Mouse (Mus musculus): ENCODE results near the gene Helz. TPM values are rescaled to one million over a fixed set of nuclear protein-coding genes. Genes with fewer than 3 reads are reported as not detected.

Gene Helz
- polyA plus RNA-seq, 1 experiment from 2014 or later: 5.3 TPM

DNA sequence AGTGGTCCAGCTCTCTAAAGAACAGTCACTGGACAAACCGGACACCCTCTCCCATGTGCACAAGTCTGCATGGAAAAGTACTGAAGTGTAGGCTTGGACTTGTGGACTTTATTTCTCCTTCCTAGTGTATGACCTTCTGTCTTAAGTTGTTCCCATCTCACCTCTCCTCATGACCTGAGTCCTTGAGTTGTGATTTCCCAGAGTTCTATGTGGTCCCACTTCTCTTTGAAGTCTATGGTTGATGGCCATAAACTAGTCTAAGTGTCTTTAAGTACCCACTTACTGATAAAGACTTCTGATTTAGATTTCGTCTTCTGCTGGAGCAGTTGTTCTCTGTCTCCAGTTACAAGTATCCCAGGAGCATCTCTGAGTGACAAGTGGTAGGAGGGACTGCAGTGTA lies 119.8 kb downstream of the Helz start:
- H3K4me1 ChIP-seq (replicated peaks; ENCODE audit: control insufficient read depth, insufficient read depth): no peaks in the 10 kb centered on the region
- DNase-seq (ENCODE audit: low spot score): no peak
- no peaks in the 10 kb centered on the region for H3K27me3 ChIP-seq (ENCODE audit: control insufficient read depth, insufficient read depth, low read length)
- H3K9me3 ChIP-seq (ENCODE audit: control insufficient read depth, low read length): no peaks in the 10 kb centered on the region
- H3K4me2 ChIP-seq (replicated peaks; ENCODE audit: low read depth): no peak overlapping the region
- peaks cover 31% of the 10 kb centered on the region for H3K36me3 ChIP-seq (ENCODE audit: control insufficient read depth, insufficient read depth, low read length)
- TF ChIP-seq EP300 (optimal IDR thresholded peaks at IDR 0.05) (no peak), CTCF (IDR thresholded peaks at IDR 0.05; ENCODE audit: low read depth) (no peak)
- WGBS: 86% methylated on average over 2 of the region's 2 CpGs
- no peak overlapping the region for H3K27ac ChIP-seq (replicated peaks)
- no peak for ATAC-seq (ENCODE audit: low FRiP score, low TSS enrichment)
- no peak overlapping the region for H3K9ac ChIP-seq (ENCODE audit: low read length)
- no peak overlapping the region for H3K4me3 ChIP-seq (ENCODE audit: low read depth, low read length)

- H3K4me1 ChIP-seq (replicated peaks; ENCODE audit: control insufficient read depth, insufficient read depth): no peaks in the 10 kb centered on the region
- H3K9ac ChIP-seq (ENCODE audit: low read length): no peak overlapping the region
- no peak for DNase-seq (ENCODE audit: low spot score)
- no peak overlapping the region for H3K27ac ChIP-seq (replicated peaks)
- H3K9me3 ChIP-seq (ENCODE audit: control insufficient read depth, low read length): no peaks in the 10 kb centered on the region
- peaks cover 31% of the 10 kb centered on the region for H3K36me3 ChIP-seq (ENCODE audit: control insufficient read depth, insufficient read depth, low read length)
- no peak overlapping the region for H3K4me2 ChIP-seq (replicated peaks; ENCODE audit: low read depth)
- WGBS: 91% methylated on average over 6 of the region's 6 CpGs
- ATAC-seq (ENCODE audit: low FRiP score, low TSS enrichment): no peak
- no peaks in the 10 kb centered on the region for H3K27me3 ChIP-seq (ENCODE audit: control insufficient read depth, insufficient read depth, low read length)
- TF ChIP-seq CTCF (IDR thresholded peaks at IDR 0.05; ENCODE audit: low read depth): no peak
- TF ChIP-seq EP300 (optimal IDR thresholded peaks at IDR 0.05): no peak
- no peak overlapping the region for H3K4me3 ChIP-seq (ENCODE audit: low read depth, low read length)
Observed at GRCm38 (mm10) chr11:107668223-107668622, 120.5 kb downstream of the Helz start.

- H3K27ac ChIP-seq (replicated peaks): no peak overlapping the region
- no peak overlapping the region for H3K9ac ChIP-seq (ENCODE audit: low read length)
- no peak for ATAC-seq (ENCODE audit: low FRiP score, low TSS enrichment)
- H3K36me3 ChIP-seq (ENCODE audit: control insufficient read depth, insufficient read depth, low read length): peaks cover 28% of the 10 kb centered on the region
- H3K4me2 ChIP-seq (replicated peaks; ENCODE audit: low read depth): no peak overlapping the region
- no peaks in the 10 kb centered on the region for H3K27me3 ChIP-seq (ENCODE audit: control insufficient read depth, insufficient read depth, low read length)
- TF ChIP-seq CTCF (IDR thresholded peaks at IDR 0.05; ENCODE audit: low read depth) (no peak), EP300 (optimal IDR thresholded peaks at IDR 0.05) (no peak)
- H3K4me1 ChIP-seq (replicated peaks; ENCODE audit: control insufficient read depth, insufficient read depth): no peaks in the 10 kb centered on the region
- no peak overlapping the region for H3K4me3 ChIP-seq (ENCODE audit: low read depth, low read length)
- DNase-seq (ENCODE audit: low spot score): no peak
- 60% methylated on average over 4 of the region's 4 CpGs for WGBS
- no peaks in the 10 kb centered on the region for H3K9me3 ChIP-seq (ENCODE audit: control insufficient read depth, low read length)
Observed at GRCm38 (mm10) chr11:107668977-107669376, 121.2 kb downstream of the Helz start.

GRCm38 (mm10) chr11:107674006-107674405 lies 126.3 kb downstream of the Helz start:
- peaks cover 18% of the 10 kb centered on the region for H3K36me3 ChIP-seq (ENCODE audit: control insufficient read depth, insufficient read depth, low read length)

GRCm38 (mm10) chr11:107674601-107675000 lies 126.9 kb downstream of the Helz start:
- H3K27ac ChIP-seq (replicated peaks): no peak overlapping the region
- peaks cover 17% of the 10 kb centered on the region for H3K36me3 ChIP-seq (ENCODE audit: control insufficient read depth, insufficient read depth, low read length)
- WGBS: 84% methylated on average over 8 of the region's 8 CpGs

More at GRCm38 (mm10) chr11:107674006-107674405, 126.3 kb downstream of the Helz start:
- no peak overlapping the region for H3K4me2 ChIP-seq (replicated peaks; ENCODE audit: low read depth)
- H3K27me3 ChIP-seq (ENCODE audit: control insufficient read depth, insufficient read depth, low read length): no peaks in the 10 kb centered on the region
- 56% methylated on average over 5 of the region's 5 CpGs for WGBS
- H3K9ac ChIP-seq (ENCODE audit: low read length): no peak overlapping the region
- no peak overlapping the region for H3K27ac ChIP-seq (replicated peaks)
- H3K4me3 ChIP-seq (ENCODE audit: low read depth, low read length): no peak overlapping the region
- no peaks in the 10 kb centered on the region for H3K4me1 ChIP-seq (replicated peaks; ENCODE audit: control insufficient read depth, insufficient read depth)
- TF ChIP-seq CTCF (IDR thresholded peaks at IDR 0.05; ENCODE audit: low read depth): no peak
- no peak for TF ChIP-seq EP300 (optimal IDR thresholded peaks at IDR 0.05)
- no peak for ATAC-seq (ENCODE audit: low FRiP score, low TSS enrichment)
- no peak for DNase-seq (ENCODE audit: low spot score)
- no peaks in the 10 kb centered on the region for H3K9me3 ChIP-seq (ENCODE audit: control insufficient read depth, low read length)

GRCm38 (mm10) chr11:107675246-107675645 lies 127.5 kb downstream of the Helz start:
- no peak overlapping the region for H3K9ac ChIP-seq (ENCODE audit: low read length)
- H3K36me3 ChIP-seq (ENCODE audit: control insufficient read depth, insufficient read depth, low read length): peaks cover 12% of the 10 kb centered on the region
- DNase-seq (ENCODE audit: low spot score): no peak
- no peaks in the 10 kb centered on the region for H3K9me3 ChIP-seq (ENCODE audit: control insufficient read depth, low read length)
- no peaks in the 10 kb centered on the region for H3K4me1 ChIP-seq (replicated peaks; ENCODE audit: control insufficient read depth, insufficient read depth)
- no peak for TF ChIP-seq CTCF (IDR thresholded peaks at IDR 0.05; ENCODE audit: low read depth)
- TF ChIP-seq EP300 (optimal IDR thresholded peaks at IDR 0.05): no peak
- no peak overlapping the region for H3K27ac ChIP-seq (replicated peaks)
- ATAC-seq (ENCODE audit: low FRiP score, low TSS enrichment): no peak
- WGBS: 85% methylated on average over 10 of the region's 10 CpGs
- H3K27me3 ChIP-seq (ENCODE audit: control insufficient read depth, insufficient read depth, low read length): no peaks in the 10 kb centered on the region
- no peak overlapping the region for H3K4me2 ChIP-seq (replicated peaks; ENCODE audit: low read depth)
- H3K4me3 ChIP-seq (ENCODE audit: low read depth, low read length): no peak overlapping the region

More at GRCm38 (mm10) chr11:107674601-107675000, 126.9 kb downstream of the Helz start:
- no peaks in the 10 kb centered on the region for H3K27me3 ChIP-seq (ENCODE audit: control insufficient read depth, insufficient read depth, low read length)
- no peak for TF ChIP-seq EP300 (optimal IDR thresholded peaks at IDR 0.05)
- no peak overlapping the region for H3K9ac ChIP-seq (ENCODE audit: low read length)
- DNase-seq (ENCODE audit: low spot score): no peak
- no peak overlapping the region for H3K4me3 ChIP-seq (ENCODE audit: low read depth, low read length)
- H3K9me3 ChIP-seq (ENCODE audit: control insufficient read depth, low read length): no peaks in the 10 kb centered on the region
- H3K4me1 ChIP-seq (replicated peaks; ENCODE audit: control insufficient read depth, insufficient read depth): no peaks in the 10 kb centered on the region
- no peak overlapping the region for H3K4me2 ChIP-seq (replicated peaks; ENCODE audit: low read depth)
- no peak for ATAC-seq (ENCODE audit: low FRiP score, low TSS enrichment)
